Mouse (Mus musculus): ENCODE results near the gene Sh3bp5. TPM values are rescaled to one million over a fixed set of nuclear protein-coding genes. Genes with fewer than 3 reads are reported as not detected.

Sh3bp5 gene
- total and polyA plus RNA-seq, 3 experiments = 0.19 to 1.0 TPM; not detected in 1

DNA sequence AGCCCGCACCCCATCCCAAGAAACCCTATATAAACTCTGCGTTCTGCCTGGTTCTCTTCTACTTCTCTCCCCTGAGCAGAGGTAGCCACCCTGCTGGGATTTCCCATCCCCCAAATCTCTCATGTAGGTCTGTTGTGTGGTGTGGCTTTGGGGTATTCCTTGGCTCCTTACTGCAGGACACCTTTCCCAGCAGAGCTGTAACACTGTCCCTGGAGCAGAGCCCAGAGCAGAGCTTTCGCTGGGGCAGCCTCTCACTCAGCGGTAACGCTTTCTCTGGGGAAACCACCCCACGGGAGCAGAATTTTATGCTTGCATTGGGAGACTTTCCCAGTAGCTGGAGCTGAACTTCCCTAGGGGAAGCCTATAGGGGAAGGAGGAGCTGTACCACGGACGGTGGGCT, 53.6 kb downstream of the Sh3bp5 start:
- no peaks in the 10 kb centered on the region for H3K36me3 ChIP-seq (ENCODE audit: control insufficient read depth in 1 of 2, insufficient read depth in 2 of 2, low read length in 2 of 2)
- no peaks in the 10 kb centered on the region for H3K27me3 ChIP-seq (ENCODE audit: control insufficient read depth in 1 of 2, insufficient read depth in 2 of 2, low read length in 2 of 2)
- H3K4me1 ChIP-seq (ENCODE audit: control insufficient read depth in 1 of 2, insufficient read depth in 2 of 2, low read length in 2 of 2) = no peaks in the 10 kb centered on the region
- H3K27ac ChIP-seq (ENCODE audit: control insufficient read depth, low read depth, low read length) = no peak overlapping the region
- no peaks in the 10 kb centered on the region for H3K9me3 ChIP-seq (replicated peaks; ENCODE audit: insufficient read depth, low read length)
- no peak overlapping the region for H3K4me3 ChIP-seq (ENCODE audit: control insufficient read depth in 1 of 2, insufficient read depth in 1 of 2, low read depth in 2 of 2, low read length in 2 of 2)
- TF ChIP-seq CTCF (IDR thresholded peaks at IDR 0.05 in 2 of 3, conservative IDR thresholded peaks at IDR 0.05 in 1 of 3; ENCODE audit: control insufficient read depth in 1 of 3, insufficient read depth in 1 of 3, low read depth in 2 of 3, low read length in 3 of 3, poor library complexity in 1 of 3, severe bottlenecking in 1 of 3) (no peak), RCOR1 (IDR thresholded peaks at IDR 0.05; ENCODE audit: low read depth, low read length) (no peak), ZNF384 (IDR thresholded peaks at IDR 0.05; ENCODE audit: low read depth, low read length) (no peak), MXI1 (IDR thresholded peaks at IDR 0.05; ENCODE audit: low read depth, low read length) (no peak), UBTF (IDR thresholded peaks at IDR 0.05; ENCODE audit: borderline replicate concordance, insufficient read depth, low read depth, low read length) (no peak), GATA1 (IDR thresholded peaks at IDR 0.05; ENCODE audit: low read depth, low read length) (no peak), GABPA (IDR thresholded peaks at IDR 0.05; ENCODE audit: low read depth, low read length) (no peak), MEF2A (IDR thresholded peaks at IDR 0.05; ENCODE audit: extremely low read depth, insufficient replicate concordance, low read depth, low read length, poor library complexity, severe bottlenecking) (no peak), MYC (IDR thresholded peaks at IDR 0.05; ENCODE audit: low read depth, low read length) (no peak), POLR2AphosphoS5 (IDR thresholded peaks at IDR 0.05; ENCODE audit: borderline replicate concordance, low read depth, low read length) (no peak)
- no peak for DNase-seq (ENCODE audit: low read depth, low spot score)
- no peak overlapping the region for H3K9ac ChIP-seq (ENCODE audit: control insufficient read depth, low read depth, low read length, poor library complexity, severe bottlenecking)
- H3K79me2 ChIP-seq (ENCODE audit: control insufficient read depth, insufficient read depth, low read length, poor library complexity) = no peaks in the 10 kb centered on the region

DNA sequence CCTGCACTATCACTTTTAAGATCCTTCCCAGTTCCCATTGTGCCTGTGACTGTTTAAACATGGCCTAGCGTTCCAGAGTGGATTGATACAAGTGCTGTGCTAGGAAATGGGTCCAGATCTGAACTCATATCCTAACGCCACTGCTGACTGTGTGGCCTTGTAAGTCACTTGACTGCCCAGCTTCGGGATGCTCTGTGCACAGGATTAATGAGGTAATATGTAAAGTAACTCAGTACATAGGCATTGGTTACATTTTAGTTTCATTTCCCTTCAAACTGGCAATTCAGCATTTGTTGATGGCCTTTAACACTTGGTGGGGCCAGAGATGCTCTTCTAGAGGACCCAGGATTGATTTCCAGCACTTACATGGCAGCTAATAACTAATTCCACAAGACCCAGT, 59.5 kb downstream of the Sh3bp5 start:
- no peaks in the 10 kb centered on the region; a peak in 1 of 4 replicates for H3K36me3 ChIP-seq (ENCODE audit: control insufficient read depth in 1 of 2, insufficient read depth in 2 of 2, low read length in 2 of 2)
- no peaks in the 10 kb centered on the region for H3K27me3 ChIP-seq (ENCODE audit: control insufficient read depth in 1 of 2, insufficient read depth in 2 of 2, low read length in 2 of 2)
- H3K9ac ChIP-seq (ENCODE audit: control insufficient read depth, low read depth, low read length, poor library complexity, severe bottlenecking) = no peak overlapping the region
- no peaks in the 10 kb centered on the region for H3K9me3 ChIP-seq (replicated peaks; ENCODE audit: insufficient read depth, low read length)
- no peaks in the 10 kb centered on the region for H3K4me1 ChIP-seq (ENCODE audit: control insufficient read depth in 1 of 2, insufficient read depth in 2 of 2, low read length in 2 of 2)
- H3K4me3 ChIP-seq (ENCODE audit: control insufficient read depth in 1 of 2, insufficient read depth in 1 of 2, low read depth in 2 of 2, low read length in 2 of 2) = no peak overlapping the region
- DNase-seq (ENCODE audit: low read depth, low spot score) = no peak
- TF ChIP-seq SIN3A (IDR thresholded peaks at IDR 0.05; ENCODE audit: low read length) (no peak), GATA1 (IDR thresholded peaks at IDR 0.05; ENCODE audit: low read depth, low read length) (no peak), MAFK (IDR thresholded peaks at IDR 0.05; ENCODE audit: borderline replicate concordance, low read depth, low read length) (no peak), SMC3 (IDR thresholded peaks at IDR 0.05; ENCODE audit: low read depth, low read length) (no peak), HCFC1 (IDR thresholded peaks at IDR 0.05; ENCODE audit: low read depth, low read length) (no peak), TCF12 (IDR thresholded peaks at IDR 0.05; ENCODE audit: low read depth, low read length) (no peak), ETS1 (IDR thresholded peaks at IDR 0.05; ENCODE audit: low read depth, low read length) (no peak), MEF2A (IDR thresholded peaks at IDR 0.05; ENCODE audit: extremely low read depth, insufficient replicate concordance, low read depth, low read length, poor library complexity, severe bottlenecking) (no peak), UBTF (IDR thresholded peaks at IDR 0.05; ENCODE audit: borderline replicate concordance, insufficient read depth, low read depth, low read length) (no peak), ZMIZ1 (IDR thresholded peaks at IDR 0.05; ENCODE audit: low read depth, low read length) (no peak), NELFE (IDR thresholded peaks at IDR 0.05; ENCODE audit: low read depth, low read length) (no peak), ZNF384 (IDR thresholded peaks at IDR 0.05; ENCODE audit: low read depth, low read length) (no peak), POLR2AphosphoS2 (IDR thresholded peaks at IDR 0.05; ENCODE audit: low read length) (no peak), TAL1 (IDR thresholded peaks at IDR 0.05; ENCODE audit: low read length) (no peak), MYB (IDR thresholded peaks at IDR 0.05; ENCODE audit: low read depth, low read length) (no peak), POLR2A (IDR thresholded peaks at IDR 0.05; ENCODE audit: control insufficient read depth in 1 of 2, insufficient read depth in 1 of 2, low read depth in 1 of 2, low read length in 2 of 2, poor library complexity in 1 of 2) (no peak), TBP (IDR thresholded peaks at IDR 0.05; ENCODE audit: low read depth, low read length) (no peak), KAT2A (conservative IDR thresholded peaks at IDR 0.05; ENCODE audit: low read depth, low read length) (no peak)
- H3K27ac ChIP-seq (ENCODE audit: control insufficient read depth, low read depth, low read length) = no peak overlapping the region
- H3K79me2 ChIP-seq (ENCODE audit: control insufficient read depth, insufficient read depth, low read length, poor library complexity) = no peaks in the 10 kb centered on the region

Data from MEL (cell line).